Mouse (Mus musculus): Measurements from ENCODE around the gene Znhit6.

DNA sequence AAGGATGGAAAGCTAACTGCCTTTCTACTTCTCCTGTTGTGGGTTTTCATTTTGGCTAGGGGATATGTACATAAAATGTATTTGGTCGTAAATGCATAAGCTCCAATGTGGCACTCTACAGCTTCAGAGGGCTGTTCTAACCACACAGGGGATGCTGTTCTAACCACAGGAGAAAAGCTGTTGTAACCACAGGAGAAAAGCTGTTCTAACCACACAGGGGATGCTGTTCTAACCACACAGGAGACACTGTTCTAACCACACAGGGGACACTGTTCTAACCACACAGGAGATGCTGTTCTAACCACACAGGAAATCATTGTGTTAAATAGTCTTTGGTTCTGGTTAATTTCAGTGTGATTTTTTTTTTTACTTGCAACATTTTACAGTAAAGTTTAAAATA lies 38.1 kb upstream of the Znhit6 start:
- TF ChIP-seq CTCF (IDR thresholded peaks at IDR 0.05; ENCODE audit: control insufficient read depth, insufficient read depth, insufficient read length), result no peak
- TF ChIP-seq CEBPB (IDR thresholded peaks at IDR 0.05; ENCODE audit: low read depth), result no peak
- no peak for TF ChIP-seq MAX (IDR thresholded peaks at IDR 0.05)
